Mouse (Mus musculus) liver, embryonic 16.5 days (tissue): Measurements from ENCODE around the gene Cdc42ep5. TPM values are rescaled to one million over a fixed set of nuclear protein-coding genes. Genes with fewer than 3 reads are reported as not detected.
A peak's percentile ranks its signal among the peaks of the same experiment; 100 is the strongest.

Experiments used
- ATAC-seq: fragments of 200-750 bp; cut with Nextera tagmentation; 2 replicates; pipeline ENCODE4 v1.8.0; 2017; ENCODE audit warnings: low read depth, mild to moderate bottlenecking, moderate number of reproducible peaks, moderate library complexity
- H3K27ac ChIP-seq: fragments of 300-500 bp; sonication (generic); 2 replicates; pipeline ENCODE4 v1.5.1; 2014; ENCODE audit warnings: mild to moderate bottlenecking, low read length
- H3K27me3 ChIP-seq: fragments of 300-500 bp; sonication (generic); 2 replicates; pipeline ENCODE4 v1.6.1; 2014; ENCODE audit warnings: low read depth, low read length, mixed read lengths; ENCODE audit not compliant: control insufficient read depth, insufficient read depth
- H3K36me3 ChIP-seq: fragments of 300-500 bp; sonication (generic); 2 replicates; pipeline ENCODE4 v1.6.1; 2014; ENCODE audit warnings: mild to moderate bottlenecking; ENCODE audit not compliant: control insufficient read depth, insufficient read depth
- H3K4me1 ChIP-seq: fragments of 300-500 bp; sonication (generic); 2 replicates; pipeline ENCODE4 v1.6.1; 2014; ENCODE audit warnings: low read depth, low read length, mixed read lengths; ENCODE audit not compliant: control insufficient read depth
- H3K4me2 ChIP-seq: fragments of 300-500 bp; sonication (generic); 2 replicates; pipeline ENCODE4 v1.6.1; 2014; ENCODE audit warnings: low read depth, low read length, mixed read lengths
- H3K4me3 ChIP-seq: fragments of 300-500 bp; sonication (generic); 2 replicates; pipeline ENCODE4 v1.5.1; 2014; ENCODE audit warnings: low read depth, mild to moderate bottlenecking, low read length
- H3K9ac ChIP-seq: fragments of 300-500 bp; sonication (generic); 2 replicates; pipeline ENCODE4 v1.6.1; 2014; ENCODE audit warnings: low read depth, low read length
- H3K9me3 ChIP-seq: fragments of 300-500 bp; sonication (generic); replicated peaks from 2 replicates; pipeline ENCODE4 v1.6.1; 2016; ENCODE audit warnings: low read length; ENCODE audit not compliant: control insufficient read depth
- WGBS: fragments of 180-500 bp; shearing (Covaris S2); extraction: QIAGEN DNeasy Blood & Tissue Kit; methylation state at CpG from one replicate; pipeline ENCODE4 v1.1.7; 2014; ENCODE audit not compliant: insufficient replicate concordance; 5-methylcytosine and 5-hydroxymethylcytosine counted together
- polyA plus RNA-seq: library from polyadenylated mRNA; unstranded; fragments of >200 nt; fragmentation: Nextera tagmentation; extraction: Ambion mirVana; gene quantifications from 2 replicates; pipeline ENCODE4 v1.2.1, GENCODE M21; 2015

The Cdc42ep5 gene
- polyA plus RNA-seq, 1 experiment from 2014 or later: 6.7 TPM

- WGBS: 64% methylated on average over 5 of the region's 5 CpGs
- Histone ChIP-seq H3K9me3 (no peaks in the 10 kb centered on the region), H3K36me3 (peaks cover 15% of the 10 kb centered on the region), H3K27ac (no peak overlapping the region), H3K4me2 (no peak overlapping the region), H3K4me3 (no peak overlapping the region), H3K27me3 (no peaks in the 10 kb centered on the region), H3K4me1 (peaks cover 15% of the 10 kb centered on the region), H3K9ac (no peak overlapping the region)
- ATAC-seq: no peak
Measured at GRCm38 (mm10) chr7:4134911-4135310, 29.7 kb downstream of the Cdc42ep5 start.

DNA sequence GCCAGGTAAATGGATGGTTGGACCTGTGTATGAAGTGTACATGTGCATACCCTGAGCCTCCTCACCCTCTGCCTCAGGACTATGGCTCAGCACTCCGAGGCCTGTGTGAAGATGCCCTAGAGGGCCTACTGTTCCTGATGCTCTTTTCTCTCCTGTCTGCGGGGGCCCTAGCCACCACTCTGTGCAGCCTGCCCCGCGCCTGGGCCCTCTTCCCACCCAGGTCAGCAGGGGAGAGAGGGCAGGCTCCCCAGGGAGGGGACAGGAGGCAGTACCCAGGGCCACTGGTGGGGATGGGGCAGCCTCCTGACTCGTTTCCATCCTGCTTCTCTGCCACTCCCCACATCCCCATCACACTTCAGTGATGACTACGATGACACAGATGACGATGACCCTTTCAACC, 31.7 kb downstream of the Cdc42ep5 start:
- Histone ChIP-seq H3K27ac (no peak overlapping the region), H3K4me2 (no peak overlapping the region), H3K27me3 (no peaks in the 10 kb centered on the region), H3K4me3 (no peak overlapping the region), H3K4me1 (peaks cover 12% of the 10 kb centered on the region), H3K36me3 (no peaks in the 10 kb centered on the region), H3K9ac (no peak overlapping the region), H3K9me3 (no peaks in the 10 kb centered on the region)
- 75% methylated on average over 7 of the region's 7 CpGs for WGBS
- no peak for ATAC-seq

GRCm38 (mm10) chr7:4132581-4132980, 32.1 kb downstream of the Cdc42ep5 start:
- Histone ChIP-seq H3K4me3 (no peak overlapping the region), H3K27me3 (no peaks in the 10 kb centered on the region), H3K27ac (no peak overlapping the region), H3K4me2 (no peak overlapping the region), H3K4me1 (peaks cover 8% of the 10 kb centered on the region), H3K9me3 (no peaks in the 10 kb centered on the region), H3K9ac (no peak overlapping the region), H3K36me3 (no peaks in the 10 kb centered on the region)
- 81% methylated on average over 3 of the region's 3 CpGs for WGBS
- ATAC-seq: no peak

DNA sequence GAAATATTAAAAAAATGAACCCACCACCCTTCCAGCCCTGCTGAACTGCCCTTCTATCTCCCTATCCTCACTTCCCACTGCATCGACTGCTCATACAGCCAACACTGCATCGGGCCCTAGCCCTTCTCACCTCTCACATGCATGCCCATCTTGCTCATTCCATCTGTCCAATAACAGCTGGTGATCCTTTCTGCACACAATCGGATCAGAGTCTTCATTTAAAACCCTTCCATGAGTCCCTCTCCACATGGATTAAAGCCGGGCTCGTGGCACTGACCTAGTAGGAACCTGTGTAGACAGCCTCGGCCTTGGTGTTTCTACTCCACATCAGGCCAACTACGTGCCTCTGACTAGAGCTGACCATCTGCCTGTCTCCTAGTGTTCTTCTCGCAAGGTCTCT, 32.7 kb downstream of the Cdc42ep5 start:
- Histone ChIP-seq H3K27me3 (no peaks in the 10 kb centered on the region), H3K36me3 (no peaks in the 10 kb centered on the region), H3K27ac (no peak overlapping the region), H3K9me3 (no peaks in the 10 kb centered on the region), H3K9ac (no peak overlapping the region), H3K4me1 (peaks cover 7% of the 10 kb centered on the region), H3K4me3 (no peak overlapping the region), H3K4me2 (no peak overlapping the region)
- WGBS: 70% methylated on average over 8 of the region's 8 CpGs
- ATAC-seq: no peak

DNA sequence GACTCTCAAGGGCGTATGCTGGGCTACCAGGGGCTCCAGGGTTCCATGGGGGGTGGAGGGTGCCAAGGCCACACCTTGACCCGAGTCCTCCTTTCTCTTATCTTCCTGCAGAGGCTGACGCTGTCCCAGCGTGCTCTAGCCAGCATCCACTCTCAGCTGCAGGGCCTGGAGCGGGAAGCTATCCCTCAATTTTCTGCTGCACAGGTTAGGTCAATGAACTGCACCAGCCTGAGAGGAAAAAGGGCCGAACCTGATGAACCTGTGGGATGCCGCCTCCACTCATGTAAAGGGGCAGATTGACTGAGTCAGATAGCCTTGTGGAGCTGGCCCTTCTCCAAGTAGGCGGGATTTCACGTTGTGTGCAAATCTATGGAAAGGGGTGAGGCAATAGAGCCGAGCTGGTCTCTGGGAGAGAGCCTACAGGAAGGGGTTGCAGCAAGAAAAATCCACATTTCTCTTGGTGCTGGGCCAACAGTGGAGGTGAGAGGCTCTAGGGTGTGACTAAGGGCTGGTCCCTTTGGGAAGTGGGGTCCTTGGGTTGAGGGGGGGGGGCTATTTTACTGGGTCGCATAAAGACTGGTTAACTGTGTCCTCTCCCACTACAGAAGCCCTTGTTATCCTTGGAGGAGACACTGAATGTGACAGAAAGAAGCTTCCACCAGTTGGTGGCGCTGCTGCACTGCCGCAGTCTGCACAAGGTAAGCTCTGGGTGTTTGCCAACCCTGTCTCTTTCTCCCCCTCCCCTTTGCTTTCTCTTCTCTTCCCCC, 33.8 kb downstream of the Cdc42ep5 start:
- H3K4me1 ChIP-seq: peaks cover 6% of the 10 kb centered on the region
- ATAC-seq: peak; percentile 62
- no peaks in the 10 kb centered on the region for H3K9me3 ChIP-seq
- H3K27me3 ChIP-seq: no peaks in the 10 kb centered on the region
- WGBS: 27% methylated on average over 13 of the region's 13 CpGs
- H3K36me3 ChIP-seq: no peaks in the 10 kb centered on the region
- no peak overlapping the region for H3K4me2 ChIP-seq
- H3K27ac ChIP-seq: no peak overlapping the region
- H3K4me3 ChIP-seq: no peak overlapping the region
- no peak overlapping the region for H3K9ac ChIP-seq

GRCm38 (mm10) chr7:4128860-4129259, 35.8 kb downstream of the Cdc42ep5 start:
- H3K27me3 ChIP-seq: no peaks in the 10 kb centered on the region; the same call in 1 of the 2 replicates
- no peak overlapping the region for H3K9ac ChIP-seq
- H3K4me2 ChIP-seq: no peak overlapping the region
- H3K27ac ChIP-seq: no peak overlapping the region
- no peak for ATAC-seq
- H3K36me3 ChIP-seq: no peaks in the 10 kb centered on the region
- H3K9me3 ChIP-seq: no peaks in the 10 kb centered on the region
- no peaks in the 10 kb centered on the region; the same call in 1 of the 2 replicates for H3K4me1 ChIP-seq
- WGBS: 48% methylated on average over 6 of the region's 6 CpGs
- no peak overlapping the region for H3K4me3 ChIP-seq

DNA sequence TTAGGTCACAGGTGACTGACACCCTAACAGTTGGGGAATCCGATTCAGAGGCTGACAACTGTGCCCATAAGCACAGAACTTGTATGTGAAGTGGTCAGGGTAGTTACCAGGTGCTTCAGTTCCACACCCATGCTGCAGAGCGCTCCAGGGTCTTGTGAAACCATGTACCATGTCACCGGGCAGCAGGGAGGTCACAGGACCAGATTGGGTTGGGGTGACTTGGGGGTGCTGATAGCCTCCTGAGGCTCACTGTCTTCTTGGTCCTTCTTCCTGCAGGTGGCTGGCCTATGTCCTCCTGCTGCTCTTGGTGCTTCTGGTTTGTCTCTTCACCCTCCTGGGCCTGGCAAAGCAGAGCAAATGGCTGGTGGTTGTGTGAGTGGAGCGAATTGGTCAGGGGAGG, 36.8 kb downstream of the Cdc42ep5 start:
- Histone ChIP-seq H3K9ac (no peak overlapping the region), H3K27ac (no peak overlapping the region), H3K4me2 (no peak overlapping the region), H3K4me3 (no peak overlapping the region), H3K27me3 (no peaks in the 10 kb centered on the region; the same call in 1 of the 2 replicates), H3K9me3 (no peaks in the 10 kb centered on the region), H3K36me3 (no peaks in the 10 kb centered on the region), H3K4me1 (no peaks in the 10 kb centered on the region; the same call in 1 of the 2 replicates)
- no peak for ATAC-seq
- 69% methylated on average over 4 of the region's 4 CpGs for WGBS

DNA sequence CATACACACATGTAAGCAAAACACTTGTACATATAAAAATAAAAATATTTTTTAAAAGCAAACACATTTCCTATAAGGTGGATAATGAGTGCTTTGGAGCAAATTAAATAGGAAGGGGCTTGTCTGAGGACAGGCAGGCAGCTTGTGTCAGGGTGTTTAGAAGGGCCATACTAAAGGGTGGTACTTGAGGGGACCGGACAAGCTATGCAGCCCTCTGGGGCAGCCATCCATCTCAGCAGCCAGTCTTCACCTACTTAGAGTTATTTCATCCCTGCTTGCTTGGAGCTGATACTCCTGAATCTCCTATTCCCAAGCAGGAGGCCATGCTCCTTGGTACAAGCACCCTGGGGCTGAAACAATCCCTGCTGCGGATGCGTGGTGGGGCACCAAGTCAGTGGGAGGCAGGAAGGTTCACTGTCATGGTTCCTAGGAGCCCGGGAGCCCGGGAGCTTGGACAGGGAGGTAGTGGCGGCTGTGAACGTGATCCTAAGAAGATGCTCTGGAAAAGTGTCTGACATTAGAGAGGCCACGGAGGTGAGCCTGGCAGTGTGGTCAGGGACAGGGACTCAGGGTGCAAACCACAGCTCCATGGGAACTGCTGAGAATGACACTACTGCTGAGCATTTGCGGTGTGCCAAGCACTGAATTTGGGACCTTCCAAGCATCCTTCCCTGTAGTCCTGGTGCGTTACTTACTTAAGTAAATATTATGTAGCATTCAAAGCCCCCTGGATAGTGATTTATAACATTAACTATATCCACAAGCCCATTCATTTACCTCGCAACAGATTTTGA, 37.5 kb downstream of the Cdc42ep5 start:
- ATAC-seq: no peak
- Histone ChIP-seq H3K9me3 (no peaks in the 10 kb centered on the region), H3K4me2 (no peak overlapping the region), H3K9ac (no peak overlapping the region), H3K27ac (no peak overlapping the region), H3K4me3 (no peak overlapping the region), H3K36me3 (no peaks in the 10 kb centered on the region), H3K27me3 (no peaks in the 10 kb centered on the region; the same call in 1 of the 2 replicates), H3K4me1 (no peaks in the 10 kb centered on the region; the same call in 1 of the 2 replicates)
- 70% methylated on average over 11 of the region's 11 CpGs for whole genome bisulfite sequencing

- ATAC-seq: no peak
- Histone ChIP-seq H3K27me3 (peaks cover 9% of the 10 kb centered on the region), H3K9me3 (no peaks in the 10 kb centered on the region), H3K4me1 (no peaks in the 10 kb centered on the region), H3K9ac (no peak overlapping the region), H3K27ac (no peak overlapping the region), H3K4me2 (no peak overlapping the region), H3K4me3 (no peak overlapping the region), H3K36me3 (no peaks in the 10 kb centered on the region)
- WGBS: 20% methylated on average over 9 of the region's 9 CpGs
Measured at GRCm38 (mm10) chr7:4125306-4125705, 39.4 kb downstream of the Cdc42ep5 start.
